Mouse (Mus musculus): Measurements from ENCODE around the gene Plch2. TPM values are rescaled to one million over a fixed set of nuclear protein-coding genes. Genes with fewer than 3 reads are reported as not detected.

The Plch2 gene
- polyA plus RNA-seq, 1 experiment from 2014 or later: 3.6 TPM

GRCm38 (mm10) chr4:155008075-155008474 lies 48.5 kb downstream of the Plch2 start:
- Histone ChIP-seq H3K4me2 (replicated peaks; ENCODE audit: low read depth, low read length) (no peak overlapping the region), H3K4me3 (ENCODE audit: low read length) (no peak overlapping the region), H3K4me1 (ENCODE audit: insufficient read depth, low read length) (peaks cover 11% of the 10 kb centered on the region; the same call in 1 of the 2 replicates), H3K27me3 (ENCODE audit: insufficient read depth, low read length) (no peaks in the 10 kb centered on the region), H3K27ac (ENCODE audit: low read length) (no peak overlapping the region), H3K36me3 (ENCODE audit: insufficient read depth, low read length) (no peaks in the 10 kb centered on the region), H3K9me3 (ENCODE audit: low read length) (no peaks in the 10 kb centered on the region), H3K9ac (replicated peaks; ENCODE audit: low read length) (no peak overlapping the region)
- no peak for ATAC-seq (ENCODE audit: low FRiP score, low TSS enrichment)

GRCm38 (mm10) chr4:155007641-155008040 lies 48.9 kb downstream of the Plch2 start:
- H3K27me3 ChIP-seq (ENCODE audit: insufficient read depth, low read length): no peaks in the 10 kb centered on the region
- no peak overlapping the region for H3K9ac ChIP-seq (replicated peaks; ENCODE audit: low read length)
- H3K36me3 ChIP-seq (ENCODE audit: insufficient read depth, low read length): no peaks in the 10 kb centered on the region
- no peak for ATAC-seq (ENCODE audit: low FRiP score, low TSS enrichment)
- H3K4me3 ChIP-seq (ENCODE audit: low read length): no peak overlapping the region
- H3K27ac ChIP-seq (ENCODE audit: low read length): no peak overlapping the region
- H3K4me2 ChIP-seq (replicated peaks; ENCODE audit: low read depth, low read length): no peak overlapping the region
- no peaks in the 10 kb centered on the region for H3K9me3 ChIP-seq (ENCODE audit: low read length)
- WGBS: 87% methylated on average over 3 of the region's 3 CpGs
- peaks cover 11% of the 10 kb centered on the region; the same call in 1 of the 2 replicates for H3K4me1 ChIP-seq (ENCODE audit: insufficient read depth, low read length)

GRCm38 (mm10) chr4:155006296-155006695 lies 50.3 kb downstream of the Plch2 start:
- Histone ChIP-seq H3K4me1 (ENCODE audit: insufficient read depth, low read length) (peaks cover 11% of the 10 kb centered on the region; the same call in 1 of the 2 replicates), H3K27me3 (ENCODE audit: insufficient read depth, low read length) (no peaks in the 10 kb centered on the region), H3K9ac (replicated peaks; ENCODE audit: low read length) (no peak overlapping the region), H3K9me3 (ENCODE audit: low read length) (no peaks in the 10 kb centered on the region), H3K27ac (ENCODE audit: low read length) (no peak overlapping the region), H3K4me3 (ENCODE audit: low read length) (no peak overlapping the region), H3K36me3 (ENCODE audit: insufficient read depth, low read length) (no peaks in the 10 kb centered on the region), H3K4me2 (replicated peaks; ENCODE audit: low read depth, low read length) (no peak overlapping the region)
- WGBS: 50% methylated on average over 10 of the region's 10 CpGs
- no peak for ATAC-seq (ENCODE audit: low FRiP score, low TSS enrichment)

GRCm38 (mm10) chr4:155005278-155005677 lies 51.3 kb downstream of the Plch2 start:
- no peaks in the 10 kb centered on the region for H3K36me3 ChIP-seq (ENCODE audit: insufficient read depth, low read length)
- no peak overlapping the region for H3K4me2 ChIP-seq (replicated peaks; ENCODE audit: low read depth, low read length)
- H3K4me1 ChIP-seq (ENCODE audit: insufficient read depth, low read length): peaks cover 11% of the 10 kb centered on the region; the same call in 1 of the 2 replicates
- no peaks in the 10 kb centered on the region for H3K27me3 ChIP-seq (ENCODE audit: insufficient read depth, low read length)
- ATAC-seq (ENCODE audit: low FRiP score, low TSS enrichment): no peak
- H3K9ac ChIP-seq (replicated peaks; ENCODE audit: low read length): no peak overlapping the region
- no peak overlapping the region for H3K27ac ChIP-seq (ENCODE audit: low read length)
- H3K9me3 ChIP-seq (ENCODE audit: low read length): no peaks in the 10 kb centered on the region
- WGBS: 48% methylated on average over 3 of the region's 3 CpGs
- H3K4me3 ChIP-seq (ENCODE audit: low read length): no peak overlapping the region

- Histone ChIP-seq H3K27ac (ENCODE audit: low read length) (no peak overlapping the region), H3K4me2 (replicated peaks; ENCODE audit: low read depth, low read length) (no peak overlapping the region), H3K4me3 (ENCODE audit: low read length) (no peak overlapping the region), H3K27me3 (ENCODE audit: insufficient read depth, low read length) (no peaks in the 10 kb centered on the region), H3K36me3 (ENCODE audit: insufficient read depth, low read length) (no peaks in the 10 kb centered on the region), H3K4me1 (ENCODE audit: insufficient read depth, low read length) (peaks cover 5% of the 10 kb centered on the region; the same call in 1 of the 2 replicates), H3K9ac (replicated peaks; ENCODE audit: low read length) (no peak overlapping the region), H3K9me3 (ENCODE audit: low read length) (no peaks in the 10 kb centered on the region)
- ATAC-seq (ENCODE audit: low FRiP score, low TSS enrichment): no peak
- WGBS: 79% methylated on average over 5 of the region's 5 CpGs
These were observed 57.2 kb downstream of the Plch2 start for GRCm38 (mm10) chr4:154999379-154999778.

GRCm38 (mm10) chr4:154996572-154997154 lies 59.9 kb downstream of the Plch2 start:
- WGBS: 20% methylated on average over 8 of the region's 8 CpGs

DNA sequence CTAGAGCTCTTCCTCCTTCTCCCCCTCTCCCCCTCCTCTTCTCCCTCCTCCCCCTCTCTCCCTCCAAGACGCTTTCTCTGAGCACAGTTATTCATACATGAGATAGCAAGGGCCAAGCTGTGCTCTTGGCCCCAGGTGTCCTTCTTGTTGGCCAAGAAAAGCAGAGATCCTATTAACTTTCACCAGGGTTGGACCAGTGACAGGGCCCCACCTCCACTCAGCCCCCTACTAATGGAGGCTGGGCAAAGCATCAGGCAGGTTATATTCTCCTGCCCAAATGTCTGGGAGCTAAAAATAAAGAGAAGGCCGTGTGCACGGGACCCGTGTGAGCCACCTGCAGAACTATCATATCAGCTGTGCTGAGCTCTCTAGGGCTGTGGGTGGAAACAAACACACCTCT lies 61.7 kb downstream of the Plch2 start:
- peaks cover 5% of the 10 kb centered on the region; the same call in 1 of the 2 replicates for H3K4me1 ChIP-seq (ENCODE audit: insufficient read depth, low read length)
- 77% methylated on average over 4 of the region's 4 CpGs for WGBS
- no peaks in the 10 kb centered on the region for H3K36me3 ChIP-seq (ENCODE audit: insufficient read depth, low read length)
- no peaks in the 10 kb centered on the region for H3K9me3 ChIP-seq (ENCODE audit: low read length)
- no peak overlapping the region for H3K27ac ChIP-seq (ENCODE audit: low read length)
- H3K4me3 ChIP-seq (ENCODE audit: low read length): no peak overlapping the region
- H3K9ac ChIP-seq (replicated peaks; ENCODE audit: low read length): no peak overlapping the region
- ATAC-seq (ENCODE audit: low FRiP score, low TSS enrichment): no peak
- no peak overlapping the region for H3K4me2 ChIP-seq (replicated peaks; ENCODE audit: low read depth, low read length)
- H3K27me3 ChIP-seq (ENCODE audit: insufficient read depth, low read length): no peaks in the 10 kb centered on the region

More at GRCm38 (mm10) chr4:154996572-154997154, 59.9 kb downstream of the Plch2 start:
- H3K9ac ChIP-seq (replicated peaks; ENCODE audit: low read length): no peak overlapping the region
- ATAC-seq (ENCODE audit: low FRiP score, low TSS enrichment): peak; percentile 40; the same call in 1 of the 2 replicates
- H3K4me3 ChIP-seq (ENCODE audit: low read length): no peak overlapping the region
- H3K27me3 ChIP-seq (ENCODE audit: insufficient read depth, low read length): no peaks in the 10 kb centered on the region
- no peak overlapping the region for H3K4me2 ChIP-seq (replicated peaks; ENCODE audit: low read depth, low read length)
- no peak overlapping the region for H3K27ac ChIP-seq (ENCODE audit: low read length)
- peaks cover 5% of the 10 kb centered on the region; the same call in 1 of the 2 replicates for H3K4me1 ChIP-seq (ENCODE audit: insufficient read depth, low read length)
- no peaks in the 10 kb centered on the region for H3K36me3 ChIP-seq (ENCODE audit: insufficient read depth, low read length)
- H3K9me3 ChIP-seq (ENCODE audit: low read length): no peaks in the 10 kb centered on the region

- Histone ChIP-seq H3K36me3 (ENCODE audit: insufficient read depth, low read length) (no peaks in the 10 kb centered on the region), H3K27me3 (ENCODE audit: insufficient read depth, low read length) (no peaks in the 10 kb centered on the region)
- no peak for ATAC-seq (ENCODE audit: low FRiP score, low TSS enrichment)
These were observed 69.8 kb downstream of the Plch2 start for GRCm38 (mm10) chr4:154986750-154987149.

DNA sequence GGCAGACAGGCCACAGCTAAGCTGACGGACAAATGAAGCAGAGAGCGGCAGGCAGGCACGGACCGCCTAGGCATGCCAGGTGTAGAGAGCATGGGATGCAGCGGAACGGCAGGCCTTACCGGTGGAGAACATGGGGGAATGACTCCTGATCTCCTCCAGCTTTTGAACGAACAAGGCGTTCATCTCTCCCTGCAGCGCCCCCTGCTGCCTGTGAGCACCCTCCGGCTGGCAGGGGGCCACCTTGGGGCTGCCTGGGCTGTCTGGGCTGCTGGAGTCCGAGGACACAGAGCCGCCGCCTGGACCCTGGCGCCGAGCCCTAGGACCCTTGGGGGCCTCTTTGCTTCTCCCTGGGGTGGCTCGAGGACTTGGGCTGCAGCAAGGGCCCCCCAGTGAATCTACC lies 70.5 kb downstream of the Plch2 start:
- H3K9me3 ChIP-seq (ENCODE audit: low read length): no peaks in the 10 kb centered on the region
- peak; percentile 49; the same call in 1 of the 2 replicates for ATAC-seq (ENCODE audit: low FRiP score, low TSS enrichment)
- peak overlapping the region; percentile 40; the same call in 1 of the 2 replicates for H3K9ac ChIP-seq (replicated peaks; ENCODE audit: low read length)
- H3K27me3 ChIP-seq (ENCODE audit: insufficient read depth, low read length): no peaks in the 10 kb centered on the region
- peaks cover 3% of the 10 kb centered on the region for H3K36me3 ChIP-seq (ENCODE audit: insufficient read depth, low read length)
- H3K4me3 ChIP-seq (ENCODE audit: low read length): no peak overlapping the region
- WGBS: 17% methylated on average over 17 of the region's 17 CpGs
- H3K4me2 ChIP-seq (replicated peaks; ENCODE audit: low read depth, low read length): peak overlapping the region; percentile 36
- peaks cover 14% of the 10 kb centered on the region for H3K4me1 ChIP-seq (ENCODE audit: insufficient read depth, low read length)
- no peak overlapping the region for H3K27ac ChIP-seq (ENCODE audit: low read length)

More at GRCm38 (mm10) chr4:154986750-154987149, 69.8 kb downstream of the Plch2 start:
- no peak overlapping the region for H3K9ac ChIP-seq (replicated peaks; ENCODE audit: low read length)
- H3K9me3 ChIP-seq (ENCODE audit: low read length): no peaks in the 10 kb centered on the region
- no peak overlapping the region for H3K4me2 ChIP-seq (replicated peaks; ENCODE audit: low read depth, low read length)
- H3K4me1 ChIP-seq (ENCODE audit: insufficient read depth, low read length): peaks cover 14% of the 10 kb centered on the region
- H3K4me3 ChIP-seq (ENCODE audit: low read length): no peak overlapping the region
- H3K27ac ChIP-seq (ENCODE audit: low read length): no peak overlapping the region
- 73% methylated on average over 15 of the region's 15 CpGs for WGBS

DNA sequence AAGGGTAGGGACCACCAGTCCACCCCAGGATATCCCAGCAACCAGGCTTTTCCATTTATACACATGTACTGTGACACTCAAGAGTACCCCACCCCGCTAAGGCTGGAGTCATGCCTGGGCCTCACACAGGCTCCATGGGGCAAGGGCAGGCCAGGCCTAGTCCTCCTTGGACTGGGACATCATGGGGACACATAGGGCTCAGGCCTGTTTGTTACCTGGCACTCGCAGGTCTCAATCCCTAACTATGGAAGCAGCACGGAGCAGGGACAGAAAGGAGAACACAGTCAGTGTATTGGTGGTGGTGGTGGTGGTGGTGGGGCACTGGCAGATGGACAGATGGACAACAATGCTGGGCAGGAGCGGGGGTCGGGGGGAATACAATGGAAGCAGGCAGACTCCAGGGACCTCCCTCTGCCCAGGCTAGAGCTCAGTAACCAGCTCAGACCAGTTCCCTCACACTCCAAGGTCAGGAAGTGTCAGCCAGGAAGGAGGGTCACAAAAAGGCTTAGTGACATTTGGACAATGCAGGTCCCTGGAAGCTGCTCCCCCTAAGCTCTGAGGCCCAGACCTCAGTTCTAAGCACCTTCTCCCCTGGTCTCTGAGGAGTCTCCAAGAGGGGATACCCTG lies 71.3 kb downstream of the Plch2 start:
- H3K9me3 ChIP-seq (ENCODE audit: low read length): no peaks in the 10 kb centered on the region
- H3K4me3 ChIP-seq (ENCODE audit: low read length): no peak overlapping the region
- no peak for ATAC-seq (ENCODE audit: low FRiP score, low TSS enrichment)
- WGBS: 89% methylated on average over 5 of the region's 5 CpGs
- no peaks in the 10 kb centered on the region for H3K27me3 ChIP-seq (ENCODE audit: insufficient read depth, low read length)
- peak overlapping the region; percentile 40; the same call in 1 of the 2 replicates for H3K9ac ChIP-seq (replicated peaks; ENCODE audit: low read length)
- H3K27ac ChIP-seq (ENCODE audit: low read length): no peak overlapping the region
- no peak overlapping the region for H3K4me2 ChIP-seq (replicated peaks; ENCODE audit: low read depth, low read length)
- peaks cover 11% of the 10 kb centered on the region for H3K36me3 ChIP-seq (ENCODE audit: insufficient read depth, low read length)
- peaks cover 14% of the 10 kb centered on the region for H3K4me1 ChIP-seq (ENCODE audit: insufficient read depth, low read length)

Measured in kidney, embryonic 16.5 days (tissue).